In the genomic region with DNA sequence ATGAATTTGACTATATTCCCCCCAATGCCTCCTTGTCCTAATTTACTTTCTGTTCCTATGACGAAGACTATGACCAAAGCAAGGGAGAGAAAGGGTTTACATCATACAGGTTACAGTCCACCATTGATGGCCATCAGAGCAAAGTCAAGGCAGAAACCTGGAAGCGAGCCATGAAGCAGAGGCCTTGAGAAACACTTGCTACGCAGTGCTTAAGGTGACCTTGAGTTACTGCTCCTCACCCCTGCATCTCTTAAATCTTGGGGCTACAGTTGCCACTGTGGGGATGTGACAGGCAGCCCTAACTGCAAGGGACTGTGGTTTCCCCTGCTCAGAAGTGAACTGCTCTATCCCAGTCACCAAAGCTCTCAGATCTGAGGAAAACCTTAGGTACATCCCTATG, we compare ENCODE assay signal across 23 mouse cellular contexts. TPM values are rescaled to one million over a fixed set of nuclear protein-coding genes. Genes with fewer than 3 reads are reported as not detected.
DNase-seq lines count a peak whose midpoint lies in the region; ATAC-seq and TF ChIP-seq lines count a peak whose summit lies in the region.
"Had no signal": no experiment of that assay in that cellular context is flagged by ENCODE, and none has a peak within 500 bp of the region (broad histone marks: within the 10 kb centered on the region; RNA-seq: fewer than 3 reads in every experiment).

No protein-coding gene starts in this region.

- no peak for TF ChIP-seq EP300 in liver, postnatal 0 days (IDR thresholded peaks at IDR 0.05; ENCODE audit: low read depth)
- TF ChIP-seq EP300 in ES-Bruce4 (IDR thresholded peaks at IDR 0.05; ENCODE audit: insufficient read depth, low read depth, low read length) = no peak

- TF ChIP-seq CTCF in liver, postnatal 0 days (IDR thresholded peaks at IDR 0.05; ENCODE audit: low read depth) = no peak
- no peak for TF ChIP-seq CTCF in ES-Bruce4 (IDR thresholded peaks at IDR 0.05; ENCODE audit: low read depth, low read length)

- H3K4me1 ChIP-seq in liver, postnatal 0 days (ENCODE audit: insufficient read depth) = peaks cover 8% of the 10 kb centered on the region; the same call in 1 of the 2 replicates
- H3K4me1 ChIP-seq in liver, embryonic 11.5 days (replicated peaks; ENCODE audit: control insufficient read depth, insufficient read depth, low read length) = peaks cover 14% of the 10 kb centered on the region
- peaks cover 14% of the 10 kb centered on the region for H3K4me1 ChIP-seq in ES-Bruce4 (ENCODE audit: control insufficient read depth, insufficient read depth, low read length)

- H3K9me3 ChIP-seq in liver, postnatal 0 days (ENCODE audit: low read length) = no peaks in the 10 kb centered on the region
- no peaks in the 10 kb centered on the region for H3K9me3 ChIP-seq in liver, embryonic 11.5 days (ENCODE audit: control insufficient read depth, low read length)
- no peaks in the 10 kb centered on the region for H3K9me3 ChIP-seq in ES-Bruce4 (replicated peaks; ENCODE audit: control insufficient read depth, insufficient read depth, low read length, poor library complexity, severe bottlenecking)
- H3K9me3 ChIP-seq: embryonic facial prominence, embryonic 13.5 days; embryonic facial prominence, embryonic 15.5 days; forebrain, embryonic 13.5 days; forebrain, embryonic 15.5 days had no signal

- no peak overlapping the region for H3K9ac ChIP-seq in liver, postnatal 0 days (replicated peaks)
- no peak overlapping the region for H3K9ac ChIP-seq in liver, embryonic 11.5 days (ENCODE audit: low read depth, low read length)
- no peak overlapping the region for H3K9ac ChIP-seq in ES-Bruce4 (ENCODE audit: low read depth, poor library complexity, severe bottlenecking)
- H3K9ac ChIP-seq: embryonic facial prominence, embryonic 13.5 days; embryonic facial prominence, embryonic 15.5 days; forebrain, embryonic 13.5 days; forebrain, embryonic 15.5 days; forebrain, postnatal 0 days had no signal

- H3K36me3 ChIP-seq in liver, postnatal 0 days (replicated peaks; ENCODE audit: insufficient read depth, low read length) = no peaks in the 10 kb centered on the region
- H3K36me3 ChIP-seq in liver, embryonic 11.5 days (ENCODE audit: control insufficient read depth, insufficient read depth, low read length) = no peaks in the 10 kb centered on the region
- no peaks in the 10 kb centered on the region for H3K36me3 ChIP-seq in ES-Bruce4 (ENCODE audit: control insufficient read depth, insufficient read depth, low read length, poor library complexity, severe bottlenecking)
- H3K36me3 ChIP-seq: embryonic facial prominence, embryonic 13.5 days; embryonic facial prominence, embryonic 15.5 days; forebrain, embryonic 15.5 days had no signal

- 70% methylated on average over 3 of the region's 3 CpGs for WGBS in liver, postnatal 0 days (ENCODE audit: insufficient replicate concordance)
- WGBS in liver, embryonic 11.5 days = 90% methylated on average over 3 of the region's 3 CpGs

- no peak for DNase-seq in liver, postnatal 0 days
- DNase-seq in liver, embryonic 11.5 days (ENCODE audit: low spot score) = no peak
- DNase-seq: adrenal gland, adult 2 months; adrenal gland, postnatal 25 days; B cell, adult 2 months; cerebellum, adult 11 months; cerebellum, adult 18-20 months; cerebellum, adult 8-10 months; cerebellum, adult 9-11 months; cerebellum, postnatal 14 days; cerebellum, postnatal 36 days; embryo, embryonic 11 days; forebrain, postnatal 0 days had no signal

- H3K27ac ChIP-seq in liver, postnatal 0 days (ENCODE audit: low read depth) = no peak overlapping the region
- H3K27ac ChIP-seq in liver, embryonic 11.5 days (ENCODE audit: low read depth, low read length) = no peak overlapping the region
- H3K27ac ChIP-seq in ES-Bruce4 (ENCODE audit: insufficient read depth, low read length) = peak overlapping the region; percentile 54; the same call in 1 of the 2 replicates
- H3K27ac ChIP-seq: forebrain, embryonic 13.5 days; forebrain, embryonic 15.5 days had no signal

- TF ChIP-seq POLR2A in ES-Bruce4 (IDR thresholded peaks at IDR 0.05; ENCODE audit: insufficient read depth, low read length) = no peak

- peak; percentile 20; the same call in 1 of the 2 replicates for ATAC-seq in liver, postnatal 0 days
- ATAC-seq in liver, embryonic 11.5 days (replicated peaks; ENCODE audit: low FRiP score) = no peak
- ATAC-seq in monocyte, adult 5-6 weeks (replicated peaks; ENCODE audit: insufficient number of reproducible peaks, low FRiP score, low TSS enrichment, poor library complexity, severe bottlenecking) = no peak
- ATAC-seq in erythroblast, adult 5-6 weeks (replicated peaks; ENCODE audit: low FRiP score, poor library complexity, severe bottlenecking) = no peak
- ATAC-seq: CD4-positive, CD25-positive, alpha-beta regulatory T cell, adult 4 months; forebrain, embryonic 13.5 days; forebrain, embryonic 15.5 days had no signal

- no peak overlapping the region for H3K4me3 ChIP-seq in liver, postnatal 0 days (ENCODE audit: low read depth, low read length)
- H3K4me3 ChIP-seq in liver, embryonic 11.5 days (ENCODE audit: low read depth, low read length) = no peak overlapping the region
- no peak overlapping the region for H3K4me3 ChIP-seq in ES-Bruce4 (ENCODE audit: low read depth, low read length)
- H3K4me3 ChIP-seq: embryonic facial prominence, embryonic 13.5 days; embryonic facial prominence, embryonic 15.5 days; forebrain, embryonic 13.5 days; forebrain, embryonic 15.5 days had no signal

- no peak overlapping the region for H3K4me2 ChIP-seq in liver, postnatal 0 days (ENCODE audit: low read depth, low read length)
- H3K4me2 ChIP-seq in liver, embryonic 11.5 days = no peak overlapping the region
- H3K4me2 ChIP-seq: forebrain, embryonic 15.5 days had no signal

- H3K27me3 ChIP-seq in liver, postnatal 0 days (ENCODE audit: insufficient read depth, low read length) = no peaks in the 10 kb centered on the region
- H3K27me3 ChIP-seq in liver, embryonic 11.5 days (replicated peaks; ENCODE audit: control insufficient read depth, insufficient read depth, low read length) = no peaks in the 10 kb centered on the region
- H3K27me3 ChIP-seq in ES-Bruce4 (ENCODE audit: control insufficient read depth, insufficient read depth, low read length, poor library complexity, severe bottlenecking) = no peaks in the 10 kb centered on the region
- H3K27me3 ChIP-seq: CH12.LX; embryonic facial prominence, embryonic 13.5 days; embryonic facial prominence, embryonic 15.5 days; forebrain, embryonic 13.5 days; forebrain, embryonic 15.5 days had no signal

RNA-seq across cellular contexts. Expression of gene Adamtsl4, which starts 15.6 kb away (rescaled TPM):
- polyA plus RNA-seq in liver, postnatal 0 days (2015; fragmentation: Nextera tagmentation; extraction: Ambion mirVana) = 2.5 and 2.6 TPM in 2 replicates
- 0.38 and 1.2 TPM in 2 replicates for polyA plus RNA-seq in liver, embryonic 11.5 days (2014; fragmentation: Nextera tagmentation; extraction: Ambion mirVana)
- 6.9 and 10.1 TPM in 2 replicates for polyA plus RNA-seq in ES-Bruce4 (2011; ENCODE audit: insufficient read depth, insufficient read length, low read depth, missing spikeins)
- total RNA-seq in monocyte, adult 5-6 weeks (2017) = 0.38 to 7.2 TPM (median 0.53 TPM) in 3 replicates
- not detected in 2 replicates for total RNA-seq in erythroblast, adult 5-6 weeks (2015; ENCODE audit: low replicate concordance)
- total RNA-seq in erythroblast, adult 5-6 weeks (2017; ENCODE audit: low replicate concordance) = not detected in 2 replicates

RNA-seq across cellular contexts. Expression of gene Ecm1, which starts 36.1 kb away (rescaled TPM):
- polyA plus RNA-seq in liver, postnatal 0 days (2015; fragmentation: Nextera tagmentation; extraction: Ambion mirVana) = 81.2 and 90.1 TPM in 2 replicates
- 30.4 and 31.7 TPM in 2 replicates for polyA plus RNA-seq in liver, embryonic 11.5 days (2014; fragmentation: Nextera tagmentation; extraction: Ambion mirVana)
- 9.9 and 17.4 TPM in 2 replicates for polyA plus RNA-seq in ES-Bruce4 (2011; ENCODE audit: insufficient read depth, insufficient read length, low read depth, missing spikeins)
- total RNA-seq in monocyte, adult 5-6 weeks (2017) = 1.6 to 7.1 TPM in 2 of 3 replicates, not detected in the other
- not detected in 2 replicates for total RNA-seq in erythroblast, adult 5-6 weeks (2015; ENCODE audit: low replicate concordance)
- 0.42 and 1.1 TPM in 2 replicates for total RNA-seq in erythroblast, adult 5-6 weeks (2017; ENCODE audit: low replicate concordance)
- total RNA-seq: common myeloid progenitor, adult 5-6 weeks had no signal

RNA-seq across cellular contexts. Expression of gene Mcl1, which starts 44.7 kb away (rescaled TPM):
- polyA plus RNA-seq in liver, postnatal 0 days (2015; fragmentation: Nextera tagmentation; extraction: Ambion mirVana) = 36.2 and 38.2 TPM in 2 replicates
- polyA plus RNA-seq in liver, embryonic 11.5 days (2014; fragmentation: Nextera tagmentation; extraction: Ambion mirVana) = 52.2 and 57.7 TPM in 2 replicates
- 247 and 264 TPM in 2 replicates for polyA plus RNA-seq in ES-Bruce4 (2011; ENCODE audit: insufficient read depth, insufficient read length, low read depth, missing spikeins)
- total RNA-seq in monocyte, adult 5-6 weeks (2017) = 678 to 973 TPM (median 884 TPM) in 3 replicates
- total RNA-seq in erythroblast, adult 5-6 weeks (2015; ENCODE audit: low replicate concordance) = 83.2 and 113 TPM in 2 replicates
- 70.6 and 76.3 TPM in 2 replicates for total RNA-seq in erythroblast, adult 5-6 weeks (2017; ENCODE audit: low replicate concordance)

RNA-seq across cellular contexts. Expression of gene Tars2, which starts 56.7 kb away (rescaled TPM):
- polyA plus RNA-seq in liver, postnatal 0 days (2015; fragmentation: Nextera tagmentation; extraction: Ambion mirVana) = 16.4 and 21.0 TPM in 2 replicates
- 97.9 and 102 TPM in 2 replicates for polyA plus RNA-seq in liver, embryonic 11.5 days (2014; fragmentation: Nextera tagmentation; extraction: Ambion mirVana)
- polyA plus RNA-seq in ES-Bruce4 (2011; ENCODE audit: insufficient read depth, insufficient read length, low read depth, missing spikeins) = 74.5 and 78.3 TPM in 2 replicates
- 15.4 to 29.0 TPM (median 21.4 TPM) in 3 replicates for total RNA-seq in monocyte, adult 5-6 weeks (2017)
- total RNA-seq in erythroblast, adult 5-6 weeks (2015; ENCODE audit: low replicate concordance) = 3.7 and 15.3 TPM in 2 replicates
- 3.1 and 7.2 TPM in 2 replicates for total RNA-seq in erythroblast, adult 5-6 weeks (2017; ENCODE audit: low replicate concordance)
